Mouse (Mus musculus) kidney, embryonic 15.5 days (tissue): Measurements from ENCODE around the gene Clpb. TPM values are rescaled to one million over a fixed set of nuclear protein-coding genes. Genes with fewer than 3 reads are reported as not detected.

Source experiments
- ATAC-seq: fragments of 200-750 bp; cut with Nextera tagmentation; replicated peaks from 2 replicates; pipeline ENCODE4 v1.8.0; 2017; ENCODE audit warnings: moderate TSS enrichment; ENCODE audit not compliant: low FRiP score
- H3K27ac ChIP-seq: fragments of 300-500 bp; sonication (generic); 2 replicates; pipeline ENCODE4 v1.5.1; 2015; ENCODE audit warnings: mild to moderate bottlenecking, inconsistent platforms
- H3K27me3 ChIP-seq: fragments of 300-500 bp; sonication (generic); 2 replicates; pipeline ENCODE4 v1.6.1; 2015; ENCODE audit warnings: inconsistent platforms
- H3K36me3 ChIP-seq: fragments of 300-500 bp; sonication (generic); 2 replicates; pipeline ENCODE4 v1.6.1; 2015; ENCODE audit warnings: inconsistent platforms
- H3K4me1 ChIP-seq: fragments of 300-500 bp; sonication (generic); 2 replicates; pipeline ENCODE4 v1.6.1; 2015; ENCODE audit warnings: inconsistent platforms
- H3K4me2 ChIP-seq: fragments of 300-500 bp; sonication (generic); 2 replicates; pipeline ENCODE4 v1.6.1; 2015; ENCODE audit warnings: moderate library complexity, mild to moderate bottlenecking, inconsistent platforms
- H3K4me3 ChIP-seq: fragments of 300-500 bp; sonication (generic); replicated peaks from 2 replicates; pipeline ENCODE4 v1.5.1; 2015; ENCODE audit warnings: mild to moderate bottlenecking, inconsistent platforms
- H3K9ac ChIP-seq: fragments of 300-500 bp; sonication (generic); 2 replicates; pipeline ENCODE4 v1.6.1; 2015; ENCODE audit warnings: mild to moderate bottlenecking, inconsistent platforms
- H3K9me3 ChIP-seq: fragments of 300-500 bp; sonication (generic); replicated peaks from 2 replicates; pipeline ENCODE4 v1.6.1; 2016; ENCODE audit warnings: inconsistent platforms
- WGBS: fragments of 180-500 bp; shearing (Covaris S2); methylation state at CpG from one replicate; pipeline ENCODE4 v1.1.7; 2015; ENCODE audit warnings: mixed read lengths; 5-methylcytosine and 5-hydroxymethylcytosine counted together
- polyA plus RNA-seq: library from polyadenylated mRNA; unstranded; fragments of >200 nt; fragmentation: Nextera tagmentation; extraction: Ambion mirVana; gene quantifications from 2 replicates; pipeline ENCODE4 v1.2.1, GENCODE M21; 2015

Clpb gene
- polyA plus RNA-seq, 1 experiment from 2014 or later = 64.7 TPM

- no peak overlapping the region for H3K4me3 ChIP-seq
- ATAC-seq = no peak
- WGBS = 40% methylated on average over 3 of the region's 3 CpGs
- no peak overlapping the region for H3K27ac ChIP-seq
- no peaks in the 10 kb centered on the region for H3K36me3 ChIP-seq
- no peak overlapping the region for H3K9ac ChIP-seq
- no peaks in the 10 kb centered on the region for H3K27me3 ChIP-seq
- H3K4me2 ChIP-seq = no peak overlapping the region
- H3K9me3 ChIP-seq = no peaks in the 10 kb centered on the region
- 0 out of 2 replicates have a peak, but pooled peaks cover 6% of the 10 kb centered on the region for H3K4me1 ChIP-seq
These were observed 36.9 kb downstream of the Clpb start for GRCm38 (mm10) chr7:101700296-101700695.

- ATAC-seq = no peak
- 85% methylated on average over 5 of the region's 5 CpGs for WGBS
These were observed 39.3 kb downstream of the Clpb start for GRCm38 (mm10) chr7:101702706-101703105.

GRCm38 (mm10) chr7:101709586-101709985 lies 46.2 kb downstream of the Clpb start:
- Histone ChIP-seq H3K27ac (no peak overlapping the region), H3K4me3 (no peak overlapping the region), H3K36me3 (no peaks in the 10 kb centered on the region), H3K9ac (no peak overlapping the region), H3K4me2 (no peak overlapping the region), H3K4me1 (no peaks in the 10 kb centered on the region), H3K9me3 (no peaks in the 10 kb centered on the region), H3K27me3 (no peaks in the 10 kb centered on the region)
- no peak for ATAC-seq
- WGBS = 87% methylated on average over 3 of the region's 3 CpGs

More at GRCm38 (mm10) chr7:101702706-101703105, 39.3 kb downstream of the Clpb start:
- H3K36me3 ChIP-seq = no peaks in the 10 kb centered on the region
- no peak overlapping the region for H3K4me2 ChIP-seq
- H3K4me1 ChIP-seq = 0 out of 2 replicates have a peak, but pooled peaks cover 6% of the 10 kb centered on the region
- H3K4me3 ChIP-seq = no peak overlapping the region
- H3K27ac ChIP-seq = no peak overlapping the region
- no peaks in the 10 kb centered on the region for H3K27me3 ChIP-seq
- no peak overlapping the region for H3K9ac ChIP-seq
- H3K9me3 ChIP-seq = no peaks in the 10 kb centered on the region

- Histone ChIP-seq H3K4me3 (no peak overlapping the region), H3K4me1 (no peaks in the 10 kb centered on the region), H3K27me3 (no peaks in the 10 kb centered on the region), H3K36me3 (no peaks in the 10 kb centered on the region), H3K9me3 (no peaks in the 10 kb centered on the region), H3K4me2 (no peak overlapping the region), H3K9ac (no peak overlapping the region), H3K27ac (no peak overlapping the region)
- 94% methylated on average over 5 of the region's 5 CpGs for WGBS
- no peak for ATAC-seq
These were observed 46.8 kb downstream of the Clpb start for GRCm38 (mm10) chr7:101710236-101710635.

- ATAC-seq = no peak
- 75% methylated on average over 9 of the region's 9 CpGs for WGBS
- no peak overlapping the region for H3K9ac ChIP-seq
- no peaks in the 10 kb centered on the region for H3K4me1 ChIP-seq
- H3K4me3 ChIP-seq = no peak overlapping the region
- H3K27ac ChIP-seq = no peak overlapping the region
- no peaks in the 10 kb centered on the region for H3K36me3 ChIP-seq
- H3K4me2 ChIP-seq = no peak overlapping the region
- H3K27me3 ChIP-seq = no peaks in the 10 kb centered on the region
- H3K9me3 ChIP-seq = no peaks in the 10 kb centered on the region
These were observed 50.5 kb downstream of the Clpb start for GRCm38 (mm10) chr7:101713828-101714400.

GRCm38 (mm10) chr7:101715041-101715551 lies 51.7 kb downstream of the Clpb start:
- Histone ChIP-seq H3K9me3 (no peaks in the 10 kb centered on the region), H3K36me3 (no peaks in the 10 kb centered on the region), H3K27ac (no peak overlapping the region), H3K4me2 (no peak overlapping the region), H3K9ac (no peak overlapping the region), H3K4me3 (no peak overlapping the region), H3K27me3 (no peaks in the 10 kb centered on the region), H3K4me1 (no peaks in the 10 kb centered on the region)
- no peak for ATAC-seq
- WGBS = 64% methylated on average over 5 of the region's 5 CpGs

GRCm38 (mm10) chr7:101720356-101720755 lies 56.9 kb downstream of the Clpb start:
- Histone ChIP-seq H3K9ac (no peak overlapping the region), H3K4me1 (no peaks in the 10 kb centered on the region), H3K9me3 (no peaks in the 10 kb centered on the region), H3K4me2 (no peak overlapping the region), H3K27ac (no peak overlapping the region), H3K4me3 (no peak overlapping the region), H3K27me3 (no peaks in the 10 kb centered on the region), H3K36me3 (no peaks in the 10 kb centered on the region)
- WGBS = 66% methylated on average over 3 of the region's 3 CpGs
- no peak for ATAC-seq

GRCm38 (mm10) chr7:101725081-101725480 lies 61.6 kb downstream of the Clpb start:
- Histone ChIP-seq H3K4me3 (no peak overlapping the region), H3K27me3 (no peaks in the 10 kb centered on the region), H3K36me3 (no peaks in the 10 kb centered on the region), H3K9me3 (no peaks in the 10 kb centered on the region), H3K27ac (no peak overlapping the region), H3K9ac (no peak overlapping the region), H3K4me2 (no peak overlapping the region), H3K4me1 (peaks cover 4% of the 10 kb centered on the region)
- 0 out of 2 replicates have a peak, but pooled peaks have one; percentile 43 for ATAC-seq
- 65% methylated on average over 4 of the region's 4 CpGs for WGBS

GRCm38 (mm10) chr7:101726980-101727379 lies 63.5 kb downstream of the Clpb start:
- WGBS = 16% methylated on average over 2 of the region's 2 CpGs
- Histone ChIP-seq H3K27ac (no peak overlapping the region), H3K9me3 (no peaks in the 10 kb centered on the region), H3K27me3 (no peaks in the 10 kb centered on the region), H3K4me1 (peaks cover 4% of the 10 kb centered on the region), H3K36me3 (no peaks in the 10 kb centered on the region), H3K4me3 (no peak overlapping the region), H3K9ac (no peak overlapping the region), H3K4me2 (no peak overlapping the region)
- 0 out of 2 replicates have a peak, but pooled peaks have one; percentile 29 for ATAC-seq

GRCm38 (mm10) chr7:101732096-101732495 lies 68.7 kb downstream of the Clpb start:
- Histone ChIP-seq H3K4me1 (peaks cover under 1% of the 10 kb centered on the region; the same call in 1 of the 2 replicates), H3K4me3 (no peak overlapping the region), H3K9ac (no peak overlapping the region), H3K9me3 (no peaks in the 10 kb centered on the region), H3K36me3 (no peaks in the 10 kb centered on the region; the same call in 1 of the 2 replicates), H3K27me3 (no peaks in the 10 kb centered on the region), H3K27ac (no peak overlapping the region), H3K4me2 (no peak overlapping the region)
- no peak for ATAC-seq
- 76% methylated on average over 1 of the region's 1 CpGs for WGBS

- H3K9me3 ChIP-seq = no peaks in the 10 kb centered on the region
- ATAC-seq = no peak
- H3K4me3 ChIP-seq = no peak overlapping the region
- no peak overlapping the region for H3K9ac ChIP-seq
- H3K27me3 ChIP-seq = no peaks in the 10 kb centered on the region
- 93% methylated on average over 2 of the region's 2 CpGs for WGBS
- no peaks in the 10 kb centered on the region; the same call in 1 of the 2 replicates for H3K36me3 ChIP-seq
- no peak overlapping the region for H3K4me2 ChIP-seq
- H3K4me1 ChIP-seq = no peaks in the 10 kb centered on the region
- H3K27ac ChIP-seq = no peak overlapping the region
These were observed 69.6 kb downstream of the Clpb start for GRCm38 (mm10) chr7:101733042-101733441.

- Histone ChIP-seq H3K27me3 (no peaks in the 10 kb centered on the region), H3K4me2 (no peak overlapping the region), H3K9me3 (no peaks in the 10 kb centered on the region), H3K4me1 (no peaks in the 10 kb centered on the region), H3K9ac (no peak overlapping the region), H3K4me3 (no peak overlapping the region), H3K36me3 (no peaks in the 10 kb centered on the region; the same call in 1 of the 2 replicates), H3K27ac (no peak overlapping the region)
- no peak for ATAC-seq
- WGBS = 91% methylated on average over 1 of the region's 1 CpGs
These were observed 71.9 kb downstream of the Clpb start for GRCm38 (mm10) chr7:101735297-101735696.

GRCm38 (mm10) chr7:101737735-101738134 lies 74.3 kb downstream of the Clpb start:
- Histone ChIP-seq H3K4me3 (no peak overlapping the region), H3K4me2 (no peak overlapping the region), H3K27me3 (no peaks in the 10 kb centered on the region), H3K27ac (no peak overlapping the region), H3K36me3 (no peaks in the 10 kb centered on the region; the same call in 1 of the 2 replicates), H3K4me1 (no peaks in the 10 kb centered on the region), H3K9ac (no peak overlapping the region), H3K9me3 (no peaks in the 10 kb centered on the region)
- no peak for ATAC-seq
- WGBS = 67% methylated on average over 3 of the region's 3 CpGs
